Mouse (Mus musculus) kidney, postnatal 14 days (tissue): Measurements from ENCODE around the gene Atp6v1e1.
"Not testable (repeated sequence)": the region's sequence is repeated elsewhere in the genome, so short reads cannot be mapped to it uniquely, and the experiment has no call there.

Experiments
- DNase-seq: peaks from one replicate; pipeline ENCODE4 v3.0.0; 2022; ENCODE audit warnings: mixed read lengths

Gene Atp6v1e1

GRCm38 (mm10) chr6:120819294-120819693, 3.3 kb downstream of the Atp6v1e1 start:
- peak; percentile 35 for DNase-seq

DNA sequence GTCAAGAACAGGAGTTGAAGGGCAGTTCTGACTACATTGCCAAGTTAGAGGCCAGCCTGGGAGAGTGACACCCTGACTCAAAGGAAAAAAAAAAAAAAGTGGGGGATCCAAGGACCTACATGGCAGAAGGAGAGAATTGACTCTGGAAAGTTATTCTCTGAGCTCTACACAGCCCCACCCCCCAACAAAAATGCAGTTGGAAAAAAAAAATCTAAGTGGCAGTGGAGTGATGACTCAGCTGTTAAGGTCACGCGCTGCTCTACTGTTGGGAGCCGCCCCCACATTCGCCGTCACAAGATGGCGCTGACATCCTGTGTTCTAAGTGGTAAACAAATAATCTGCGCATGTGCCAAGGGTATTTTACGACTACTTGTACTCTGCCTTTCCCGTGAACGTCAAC, 10.6 kb downstream of the Atp6v1e1 start:
- DNase-seq, result not testable (repeated sequence)

GRCm38 (mm10) chr6:120807738-120808081, 14.9 kb downstream of the Atp6v1e1 start:
- no peak for DNase-seq

DNA sequence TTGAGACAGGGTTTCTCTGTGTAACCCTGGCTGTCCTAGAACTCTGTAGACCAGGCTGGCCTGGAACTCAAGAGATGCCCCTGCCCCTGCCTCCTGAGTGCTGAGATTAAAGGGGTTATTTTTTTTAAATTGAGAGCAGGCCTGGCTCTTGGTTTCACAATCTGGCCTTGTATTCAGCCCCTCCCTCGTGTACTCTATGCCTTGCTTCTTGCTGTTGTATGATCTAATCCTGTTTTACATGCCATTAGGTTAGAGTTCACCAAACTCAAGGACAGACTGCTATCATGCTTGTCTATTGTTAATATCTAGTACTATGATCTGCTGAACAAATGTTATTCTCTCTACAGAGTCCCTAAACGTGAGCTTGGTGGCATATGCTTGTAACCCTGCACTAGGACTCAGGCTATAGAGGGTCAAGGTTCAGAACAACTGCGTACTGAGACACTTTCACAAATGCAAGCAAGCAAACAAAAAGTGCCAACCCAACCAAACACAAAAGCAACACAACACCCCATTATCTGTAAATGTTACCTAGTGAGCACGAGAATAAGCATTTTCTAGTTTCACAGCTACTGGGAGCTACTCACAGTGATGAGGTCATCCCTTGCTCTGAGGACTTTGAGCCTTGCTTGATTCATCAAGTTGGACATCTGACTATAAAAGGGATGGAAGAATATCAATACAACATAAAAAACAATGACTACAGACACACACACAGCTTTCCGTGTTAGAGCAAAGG, 15.4 kb downstream of the Atp6v1e1 start:
- no peak for DNase-seq

GRCm38 (mm10) chr6:120799581-120800041, 23.0 kb downstream of the Atp6v1e1 start:
- no peak for DNase-seq

- DNase-seq, result no peak
These were observed 23.7 kb downstream of the Atp6v1e1 start for GRCm38 (mm10) chr6:120798905-120799304.

GRCm38 (mm10) chr6:120798019-120798418, 24.6 kb downstream of the Atp6v1e1 start:
- DNase-seq, result no peak

GRCm38 (mm10) chr6:120796111-120796510, 26.5 kb downstream of the Atp6v1e1 start:
- no peak for DNase-seq

DNA sequence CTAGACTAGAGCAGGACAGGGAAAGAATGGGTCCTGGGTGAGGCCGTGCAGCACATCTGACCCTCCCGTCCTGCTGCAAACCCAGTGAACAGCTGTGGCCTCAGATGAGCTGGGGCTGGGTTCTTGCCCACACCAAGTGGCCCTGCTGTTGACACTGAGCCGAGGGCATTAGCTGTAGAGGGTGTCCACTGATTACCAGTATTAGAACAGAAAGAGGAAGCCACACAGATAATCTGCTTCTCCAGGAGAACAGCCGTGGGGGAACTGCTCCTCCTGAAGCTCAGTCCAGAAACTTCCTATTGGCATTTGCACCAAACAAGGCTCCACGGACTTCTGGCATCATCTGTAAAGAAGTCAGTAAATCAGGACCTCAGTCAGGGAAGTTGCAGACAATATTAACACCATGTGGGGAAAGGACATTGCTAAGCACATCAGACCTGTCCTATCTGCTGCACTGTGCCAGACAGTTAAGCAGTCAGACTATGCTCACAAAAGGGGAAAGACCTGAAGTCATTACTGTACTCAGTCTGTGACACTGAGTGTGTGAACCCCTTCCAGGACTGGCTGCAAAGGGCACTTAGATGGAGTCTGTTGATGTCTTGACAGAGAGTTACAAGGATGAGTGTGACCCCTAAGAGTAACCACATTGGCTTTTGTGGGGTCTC, 27.0 kb downstream of the Atp6v1e1 start:
- DNase-seq, result no peak

DNA sequence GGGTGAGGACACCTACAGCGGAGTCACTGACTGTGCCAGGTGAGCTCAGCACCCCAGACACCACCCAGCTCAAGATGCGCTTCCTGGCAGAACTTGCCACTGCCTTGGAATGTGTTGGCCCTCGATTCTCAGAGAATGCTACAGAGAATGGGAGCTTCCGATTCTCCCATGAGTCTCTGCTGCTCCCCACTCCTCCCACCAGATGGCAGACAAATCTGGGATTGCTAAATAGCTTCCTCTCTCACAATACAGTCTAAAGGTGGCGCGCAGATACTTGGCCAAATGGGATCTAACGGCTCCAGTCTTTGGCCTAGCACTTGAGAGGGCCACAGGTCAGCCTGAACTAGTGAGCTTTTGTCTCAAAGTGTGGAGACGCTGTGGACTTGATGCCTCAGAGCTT, 29.6 kb downstream of the Atp6v1e1 start:
- no peak for DNase-seq

DNA sequence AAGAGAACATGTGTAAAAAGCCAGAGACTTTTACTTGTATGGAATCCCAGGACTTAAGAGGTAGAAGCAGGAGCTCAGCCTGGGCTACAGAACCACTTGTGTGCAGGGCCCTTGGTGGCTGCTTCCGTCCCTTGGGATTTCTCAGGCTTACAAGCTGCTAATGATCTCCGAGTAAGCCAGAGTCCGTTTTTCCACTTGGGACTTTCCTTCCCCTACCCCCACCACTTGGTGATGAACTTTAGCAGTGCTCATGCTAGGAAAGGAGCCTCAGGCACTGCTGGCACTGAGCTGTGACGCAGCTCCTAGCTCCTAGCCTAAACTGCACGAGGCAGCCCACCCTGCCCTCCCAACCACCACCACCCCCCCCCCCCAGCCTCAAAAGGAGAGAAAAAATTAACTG, 31.9 kb downstream of the Atp6v1e1 start:
- DNase-seq, result no peak

GRCm38 (mm10) chr6:120790153-120790552, 32.4 kb downstream of the Atp6v1e1 start:
- DNase-seq, result no peak

DNA sequence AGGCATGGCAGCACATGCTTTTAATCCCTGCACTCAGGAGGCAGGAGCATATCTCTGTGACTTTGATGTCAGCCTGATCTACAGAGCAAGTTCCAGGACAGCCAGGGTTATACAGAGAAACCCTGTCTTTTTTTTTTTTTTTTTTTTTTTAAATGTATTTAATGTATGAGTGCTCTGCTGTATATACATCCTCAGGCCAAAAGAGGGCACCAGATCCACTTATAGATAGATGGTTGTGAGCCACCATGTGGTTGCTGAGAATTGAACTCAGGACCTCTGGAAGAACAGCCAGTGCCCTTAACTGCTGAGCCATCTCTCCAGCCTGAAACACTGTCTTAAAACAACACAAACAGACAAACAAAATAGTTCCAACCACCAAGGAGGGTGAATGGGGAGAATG, 33.7 kb downstream of the Atp6v1e1 start:
- DNase-seq, result no peak

GRCm38 (mm10) chr6:120788068-120788607, 34.5 kb downstream of the Atp6v1e1 start:
- no peak for DNase-seq

DNA sequence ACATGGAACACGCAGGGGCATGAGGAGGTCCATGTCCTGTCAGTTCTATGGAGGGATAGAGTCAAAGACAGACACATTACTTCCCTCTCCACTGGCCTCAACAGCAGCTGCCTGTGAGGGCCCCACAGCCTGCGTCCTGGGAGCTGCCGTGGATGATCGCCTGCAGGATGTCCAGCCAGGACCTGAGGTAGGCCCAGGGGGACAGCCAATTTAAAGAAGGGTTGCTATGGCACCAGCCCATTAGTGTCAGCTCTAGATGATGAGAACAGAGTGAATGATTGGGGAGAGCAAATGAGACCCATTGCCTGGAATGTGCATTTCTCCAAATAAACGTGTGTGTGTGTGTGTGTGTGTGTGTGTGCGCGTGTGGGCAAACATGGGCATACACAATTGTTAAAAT, 38.2 kb downstream of the Atp6v1e1 start:
- DNase-seq, result no peak

GRCm38 (mm10) chr6:120782948-120783347, 39.6 kb downstream of the Atp6v1e1 start:
- no peak for DNase-seq

GRCm38 (mm10) chr6:120778226-120778625, 44.4 kb downstream of the Atp6v1e1 start:
- peak; percentile 28 for DNase-seq

- DNase-seq, result no peak
These were observed 45.1 kb downstream of the Atp6v1e1 start for GRCm38 (mm10) chr6:120777533-120777932.

DNA sequence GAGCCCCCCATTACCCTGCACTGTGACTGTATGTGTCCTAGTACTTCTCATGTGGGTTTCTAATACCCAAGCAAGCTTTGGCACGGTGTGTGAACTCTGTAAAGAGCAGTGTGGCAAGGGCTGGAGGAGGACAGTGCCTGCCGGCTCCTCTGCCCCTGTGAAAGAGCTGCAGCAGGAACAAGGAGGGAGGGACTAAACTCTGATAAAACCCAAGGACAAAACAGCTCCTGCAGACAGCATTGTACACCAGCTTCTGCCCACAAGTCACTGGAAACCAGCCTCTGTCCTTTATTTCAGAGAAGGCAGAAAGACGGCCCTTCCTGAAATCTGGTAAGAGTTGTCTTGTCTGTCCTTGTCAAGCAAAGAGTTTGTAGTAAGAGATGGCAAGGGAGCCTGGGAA, 46.3 kb downstream of the Atp6v1e1 start:
- no peak for DNase-seq

- DNase-seq, result no peak
These were observed 48.8 kb downstream of the Atp6v1e1 start for GRCm38 (mm10) chr6:120773763-120774162.

- no peak for DNase-seq
These were observed 49.4 kb downstream of the Atp6v1e1 start, which contains the start of gene Slc25a18 for GRCm38 (mm10) chr6:120773149-120773628. Gene Slc25a18, plus strand, starts transcription at chr6:120773578.

DNA sequence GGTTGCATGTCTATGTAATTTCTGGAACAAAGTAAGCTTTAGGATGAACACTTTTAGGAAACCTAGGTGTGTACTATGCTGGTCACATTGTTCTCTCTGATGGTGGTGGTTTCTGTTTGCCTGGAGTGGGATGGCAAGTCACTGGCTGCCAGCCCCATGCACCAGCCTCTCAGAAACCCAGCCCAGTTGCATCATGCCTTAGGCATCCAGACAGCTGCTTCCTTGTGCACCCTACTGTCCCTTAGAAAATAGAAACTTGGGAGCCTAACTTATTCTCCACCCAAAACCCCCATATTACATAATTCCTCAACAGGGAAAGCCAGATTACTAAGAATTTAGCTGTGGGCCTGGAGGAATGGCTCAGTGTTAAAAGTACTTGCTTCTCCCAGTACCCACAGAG, 50.6 kb downstream of the Atp6v1e1 start:
- DNase-seq, result no peak

DNA sequence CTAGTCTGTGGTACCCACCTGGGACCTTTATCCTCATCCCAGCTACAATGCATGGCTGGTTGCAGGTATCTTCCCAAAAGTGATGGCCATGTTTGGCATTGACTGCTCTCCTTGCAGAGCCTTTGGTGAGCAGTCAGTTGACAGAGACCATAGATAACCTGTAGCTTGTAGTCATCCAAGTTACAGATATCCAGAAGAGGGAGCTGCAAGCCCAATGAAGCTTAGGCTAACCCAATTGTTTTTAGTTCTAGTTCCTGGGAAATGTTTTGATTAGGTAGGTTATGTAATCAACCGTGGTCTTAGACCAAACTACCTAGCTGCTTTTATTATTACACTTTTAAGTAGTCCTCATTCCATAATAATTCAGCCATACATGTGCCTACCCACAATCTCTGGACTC, 51.2 kb downstream of the Atp6v1e1 start:
- no peak for DNase-seq

- DNase-seq, result no peak
These were observed 52.6 kb downstream of the Atp6v1e1 start for GRCm38 (mm10) chr6:120769972-120770371.
